Comparison of ENCODE assay signal across 8 mouse cellular contexts in the genomic region with DNA sequence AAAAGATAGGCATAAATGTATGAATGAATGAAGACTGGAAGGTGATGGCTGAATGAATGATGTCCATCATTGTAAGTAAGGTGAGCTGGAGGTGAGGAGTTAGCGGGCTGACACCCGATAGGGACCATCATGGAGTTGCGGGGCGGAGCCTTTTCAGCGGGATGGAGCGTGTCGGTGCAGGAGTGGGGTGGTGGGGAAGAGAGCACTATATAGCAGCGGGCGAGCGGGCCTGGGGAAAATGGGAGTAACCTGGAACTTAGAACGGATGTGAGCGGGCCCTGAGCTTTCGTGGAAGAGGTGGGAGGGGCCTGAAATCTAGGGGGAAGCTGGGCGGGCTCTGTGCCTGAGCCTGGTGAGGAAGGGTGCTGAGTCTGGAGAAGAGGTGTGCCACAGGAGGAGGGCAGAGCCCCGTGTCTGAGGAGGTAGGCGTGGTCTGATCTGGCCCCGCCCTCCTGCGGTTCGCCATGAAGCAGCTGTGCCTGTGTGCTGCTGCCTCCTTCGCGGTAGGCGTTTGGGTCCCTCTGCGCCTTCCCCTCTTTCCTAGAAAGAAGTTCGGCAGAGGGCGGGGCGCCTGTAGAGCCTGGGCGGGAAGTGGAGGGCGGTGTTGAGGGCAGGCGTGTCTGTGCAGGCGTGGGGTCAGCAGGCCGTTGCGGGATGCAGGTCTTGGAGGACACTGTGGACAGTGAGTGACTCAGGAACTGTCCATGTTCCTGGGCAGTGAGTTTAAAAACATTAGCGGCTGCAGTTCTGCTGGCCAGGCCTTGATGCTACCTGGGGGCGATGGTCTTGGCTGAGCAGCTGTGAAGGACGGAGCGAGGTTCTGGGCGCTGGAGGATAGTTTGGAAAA. TPM values are rescaled to one million over a fixed set of nuclear protein-coding genes. Genes with fewer than 3 reads are reported as not detected.
A peak's percentile ranks its signal among the peaks of the same experiment; 100 is the strongest.
DNase-seq lines count a peak whose midpoint lies in the region; ATAC-seq lines count a peak whose summit lies in the region.

No protein-coding gene starts in this region.

- peak; percentile 74 to 81 for DNase-seq in adrenal gland, adult 18-20 months (ENCODE audit: low spot score in 2 of 2)
- peak; percentile 95 for DNase-seq in embryo, embryonic 10 days (ENCODE audit: low spot score)
- peak; percentile 83 for DNase-seq in gastrocnemius, postnatal 14 days
- DNase-seq in left cerebral cortex, postnatal 10 days (ENCODE audit: extremely low spot score in 1 of 2, low spot score in 2 of 2): peak; percentile 80 to 89
- DNase-seq in right cerebral cortex, postnatal 10 days (ENCODE audit: low spot score in 2 of 2): peak; percentile 91 to 93
- DNase-seq in urinary bladder, postnatal 36 days (ENCODE audit: low spot score in 2 of 2): peak; percentile 77 to 83

- intact Hi-C loops in gastrocnemius, postnatal 14 days (cut with DNase I; ENCODE audit: low total_unique reads): no loop called here
- intact Hi-C loops in left cerebral cortex, postnatal 10 days (cut with DNase I): no loop called here

- ATAC-seq in inflammation-experienced regulatory T-cells, adult 6 months: peak; percentile 91
- peak; percentile 96 for ATAC-seq in megakaryocyte progenitor cell, adult 5-6 weeks (replicated peaks; ENCODE audit: poor library complexity)

RNA-seq across cellular contexts. Expression of a gene that starts 5.1 kb away (rescaled TPM):
- 10 to 100 TPM; 20.6 to 21.6 TPM for total RNA-seq in adrenal gland, adult 18-20 months (2021)
- 10 to 100 TPM in 1 of 2 experiments, 1 to 10 TPM in 1; 6.8 to 10.9 TPM for total RNA-seq in gastrocnemius, postnatal 14 days (2021)
- 1 to 10 TPM in 1 of 3 experiments, under 1 TPM in 2; 0.72 to 1.3 (median 0.90) TPM for polyA plus RNA-seq in inflammation-experienced regulatory T-cells, adult 6 months (2017; shearing (Covaris generic))
- total RNA-seq in left cerebral cortex, postnatal 10 days (2021): 10 to 100 TPM; 34.1 to 35.1 TPM
- 5.8 and 6.8 TPM in 2 replicates for total RNA-seq in megakaryocyte progenitor cell, adult 5-6 weeks (2015)
- total RNA-seq in megakaryocyte progenitor cell, adult 5-6 weeks (2017): 7.0 and 8.9 TPM in 2 replicates

RNA-seq across cellular contexts. Expression of a gene that starts 5.9 kb away (rescaled TPM):
- 10 to 100 TPM; 18.2 to 21.5 TPM for total RNA-seq in adrenal gland, adult 18-20 months (2021)
- 1 to 10 TPM; 5.4 to 5.6 TPM for total RNA-seq in gastrocnemius, postnatal 14 days (2021)
- polyA plus RNA-seq in inflammation-experienced regulatory T-cells, adult 6 months (2017; shearing (Covaris generic)): 10 to 100 TPM; 23.3 to 26.7 (median 24.3) TPM
- total RNA-seq in left cerebral cortex, postnatal 10 days (2021): 10 to 100 TPM; 28.0 to 29.3 TPM
- 8.3 and 9.5 TPM in 2 replicates for total RNA-seq in megakaryocyte progenitor cell, adult 5-6 weeks (2015)
- 4.1 and 5.3 TPM in 2 replicates for total RNA-seq in megakaryocyte progenitor cell, adult 5-6 weeks (2017)

RNA-seq across cellular contexts. Expression of a gene that starts 15.4 kb away (rescaled TPM):
- total RNA-seq in adrenal gland, adult 18-20 months (2021): 1 to 10 TPM; 2.4 to 2.8 TPM
- 1 to 10 TPM; 1.6 to 1.8 TPM for total RNA-seq in gastrocnemius, postnatal 14 days (2021)
- 1 to 10 TPM; 5.2 to 9.4 (median 9.1) TPM for polyA plus RNA-seq in inflammation-experienced regulatory T-cells, adult 6 months (2017; shearing (Covaris generic))
- total RNA-seq in left cerebral cortex, postnatal 10 days (2021): 1 to 10 TPM; 5.0 to 5.7 TPM
- total RNA-seq in megakaryocyte progenitor cell, adult 5-6 weeks (2015): 4.4 and 8.6 TPM in 2 replicates
- total RNA-seq in megakaryocyte progenitor cell, adult 5-6 weeks (2017): 4.6 and 4.9 TPM in 2 replicates

RNA-seq across cellular contexts. Expression of a gene that starts 27.4 kb away (rescaled TPM):
- total RNA-seq in adrenal gland, adult 18-20 months (2021): 1 to 10 TPM; 1.2 to 1.7 TPM
- 1 to 10 TPM; 1.7 to 2.2 TPM for total RNA-seq in gastrocnemius, postnatal 14 days (2021)
- 1 to 10 TPM in 2 of 3 experiments, under 1 TPM in 1; 0.69 to 5.2 (median 4.1) TPM for polyA plus RNA-seq in inflammation-experienced regulatory T-cells, adult 6 months (2017; shearing (Covaris generic))
- 1 to 10 TPM; 1.9 to 2.2 TPM for total RNA-seq in left cerebral cortex, postnatal 10 days (2021)
- 1.2 and 3.1 TPM in 2 replicates for total RNA-seq in megakaryocyte progenitor cell, adult 5-6 weeks (2015)
- total RNA-seq in megakaryocyte progenitor cell, adult 5-6 weeks (2017): 1.2 and 2.2 TPM in 2 replicates

RNA-seq across cellular contexts. Expression of a gene that starts 32.6 kb away (rescaled TPM):
- total RNA-seq in adrenal gland, adult 18-20 months (2021): 10 to 100 TPM; 21.4 to 37.3 TPM
- total RNA-seq in gastrocnemius, postnatal 14 days (2021): 1 to 10 TPM; 2.4 to 4.4 TPM
- polyA plus RNA-seq in inflammation-experienced regulatory T-cells, adult 6 months (2017; shearing (Covaris generic)): 1 to 10 TPM in 2 of 3 experiments, under 1 TPM in 1; 0.99 to 1.9 (median 1.7) TPM
- 1 to 10 TPM in 1 of 2 experiments, under 1 TPM in 1; 0.93 to 3.0 TPM for total RNA-seq in left cerebral cortex, postnatal 10 days (2021)
- total RNA-seq in megakaryocyte progenitor cell, adult 5-6 weeks (2015): 15.4 and 18.4 TPM in 2 replicates
- total RNA-seq in megakaryocyte progenitor cell, adult 5-6 weeks (2017): 3.5 and 13.3 TPM in 2 replicates

Comparison
In these comparisons a context has a peak if more than half of its experiments do, and no peak if none do; other contexts are left out.
1. Peak in every context shown above with its lines: DNase-seq and ATAC-seq.